Mouse (Mus musculus) layer of hippocampus, adult 2 months (tissue): ENCODE measurements around the gene Ostf1. TPM values are rescaled to one million over a fixed set of nuclear protein-coding genes. Genes with fewer than 3 reads are reported as not detected.

Experiments
- DNase-seq, 2 experiments: peaks; one replicate each; pipeline ENCODE4 v3.0.0; 2022; ENCODE audit warnings: low spot score in 2 of 2
- H3K27ac ChIP-seq: fragments of 200-600 bp; 2 replicates; pipeline ENCODE4 v1.8.1; 2022
- H3K4me3 ChIP-seq: fragments of 200-600 bp; 2 replicates; pipeline ENCODE4 v1.8.1; 2022; ENCODE audit warnings: mild to moderate bottlenecking
- CTCF ChIP-seq: fragments of 200-600 bp; conservative IDR thresholded peaks from 2 replicates; pipeline ENCODE4 v1.8.1; 2022; ENCODE audit warnings: antibody characterized with exemption, mild to moderate bottlenecking, moderate library complexity
- total RNA-seq, 2 experiments: library from RNA; stranded (reverse); gene quantifications; 2 replicates each; pipeline ENCODE4 v1.2.3; 2021

Ostf1 gene
- total RNA-seq, 2 experiments from 2014 or later = 28.1 to 28.9 TPM

DNA sequence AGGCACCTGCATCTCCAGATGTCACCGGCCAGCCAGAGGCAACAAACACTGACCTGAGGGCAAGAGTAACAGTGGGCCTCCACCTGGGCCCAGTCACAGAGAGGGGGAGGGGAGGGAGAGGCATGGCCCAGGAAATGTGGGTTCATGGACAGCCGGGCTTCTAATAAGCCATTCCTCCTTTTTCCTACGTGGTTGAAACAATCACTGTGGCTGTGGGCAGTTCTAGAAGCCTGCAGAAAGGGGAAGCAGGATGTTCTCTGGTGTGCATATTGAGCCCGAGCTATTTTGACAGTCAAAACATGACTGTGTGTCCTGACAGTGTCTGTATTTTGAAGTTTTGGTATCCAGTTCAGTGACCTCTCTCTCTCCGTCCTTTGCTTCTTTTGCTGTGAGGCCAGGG is 7.3 kb upstream of the Ostf1 start:
- TF ChIP-seq CTCF = no peak
- no peak for DNase-seq
- no peak overlapping the region for H3K27ac ChIP-seq

DNA sequence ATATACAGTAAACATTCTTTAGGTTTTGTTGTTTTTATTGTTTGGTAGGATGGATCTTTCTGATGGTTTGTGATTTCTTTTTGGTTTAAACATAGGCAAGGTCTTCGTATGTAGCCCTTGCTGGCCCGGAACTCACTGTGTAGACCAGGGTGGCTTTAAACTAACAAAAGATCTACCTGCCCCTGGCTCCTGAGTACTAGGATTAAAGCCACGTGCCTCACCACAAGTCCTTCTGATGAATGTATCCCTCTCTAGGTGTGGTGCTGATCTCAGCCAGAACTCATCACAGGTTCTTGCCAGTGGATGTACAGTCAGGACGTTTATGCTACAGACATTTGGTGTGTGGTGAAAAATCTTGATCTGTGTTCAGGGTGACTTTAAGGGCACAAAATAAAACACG is 6.3 kb upstream of the Ostf1 start:
- H3K4me3 ChIP-seq = no peak overlapping the region
- DNase-seq = no peak
- no peak overlapping the region for H3K27ac ChIP-seq
- no peak for TF ChIP-seq CTCF

More for the DNA sequence above, 7.3 kb upstream of the Ostf1 start:
- H3K4me3 ChIP-seq = no peak overlapping the region

DNA sequence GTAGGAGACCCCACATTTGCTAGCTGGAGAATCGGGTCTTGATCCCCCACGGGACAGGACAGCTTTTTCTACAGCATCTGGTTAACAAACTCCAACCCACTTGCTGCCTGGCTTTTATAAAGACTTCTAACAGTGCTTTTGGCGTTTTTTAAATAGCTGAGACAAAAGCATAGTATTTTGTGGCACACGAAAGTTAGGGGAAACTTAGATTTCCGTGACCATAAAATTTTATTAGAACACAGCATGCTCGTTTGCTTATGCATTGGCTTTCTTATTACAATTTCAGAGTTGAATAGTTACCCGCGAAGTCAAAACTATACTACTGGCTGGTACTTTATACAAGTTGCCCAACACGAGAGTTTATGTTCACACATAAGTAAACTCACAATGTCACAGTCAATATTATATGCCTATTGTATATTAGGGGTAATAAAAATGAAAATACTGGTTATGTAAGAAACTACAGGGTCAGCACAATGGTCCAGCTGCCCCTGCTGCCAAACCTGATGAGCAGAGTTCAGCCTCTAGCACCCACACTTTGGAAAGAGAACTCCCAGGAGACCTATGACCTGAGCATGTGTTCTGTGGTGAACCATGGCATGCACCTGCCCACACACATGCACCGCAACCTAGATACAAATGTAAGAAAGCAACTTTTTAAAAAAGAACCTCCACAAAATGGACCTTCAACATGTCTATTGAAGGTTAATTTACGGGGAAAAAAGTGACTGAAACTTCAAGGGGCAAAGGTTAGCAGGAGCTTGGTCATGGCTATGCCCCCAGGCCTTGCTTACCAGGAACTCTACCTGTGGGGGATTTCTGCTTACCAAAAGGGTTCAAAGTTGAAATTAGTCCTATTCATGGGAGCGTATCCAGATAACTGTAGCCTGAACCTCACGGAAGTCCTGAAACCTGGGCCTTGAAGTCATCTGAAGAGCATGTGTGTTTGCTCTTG is 885 bp upstream of the Ostf1 start:
- peak overlapping the region; percentile 81 for H3K27ac ChIP-seq
- no peak for DNase-seq
- TF ChIP-seq CTCF = no peak
- peak overlapping the region; percentile 98 for H3K4me3 ChIP-seq

DNA sequence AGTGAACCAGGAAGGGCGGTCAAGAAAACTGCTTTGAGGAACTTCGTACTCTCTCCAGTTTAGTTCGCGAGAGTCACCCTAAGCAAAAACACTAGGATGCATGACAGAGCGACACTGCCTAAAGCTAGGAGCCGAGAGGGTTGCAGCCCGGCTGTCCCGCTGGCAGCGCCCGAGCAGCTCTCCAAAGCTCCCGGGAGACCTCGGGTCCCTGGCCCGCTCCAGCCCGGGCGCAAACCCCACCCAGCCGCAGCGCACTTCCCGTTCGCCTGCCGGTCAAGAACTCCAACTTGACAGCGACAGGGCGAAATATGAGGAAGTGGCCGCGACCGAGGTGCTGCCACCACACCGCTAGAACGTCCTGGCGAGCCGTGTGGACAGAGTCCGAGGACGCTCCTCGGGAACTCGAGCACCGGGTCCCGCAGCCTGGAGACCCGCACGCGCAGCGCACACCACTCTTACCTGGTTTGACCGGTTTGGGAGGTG is 421 bp downstream of the Ostf1 start:
- peak overlapping the region; percentile 81 for H3K27ac ChIP-seq
- peak overlapping the region; percentile 98 for H3K4me3 ChIP-seq
- TF ChIP-seq CTCF = peak; percentile 22; the same call in 1 of the 2 replicates
- peak; percentile 22 to 38 for DNase-seq

DNA sequence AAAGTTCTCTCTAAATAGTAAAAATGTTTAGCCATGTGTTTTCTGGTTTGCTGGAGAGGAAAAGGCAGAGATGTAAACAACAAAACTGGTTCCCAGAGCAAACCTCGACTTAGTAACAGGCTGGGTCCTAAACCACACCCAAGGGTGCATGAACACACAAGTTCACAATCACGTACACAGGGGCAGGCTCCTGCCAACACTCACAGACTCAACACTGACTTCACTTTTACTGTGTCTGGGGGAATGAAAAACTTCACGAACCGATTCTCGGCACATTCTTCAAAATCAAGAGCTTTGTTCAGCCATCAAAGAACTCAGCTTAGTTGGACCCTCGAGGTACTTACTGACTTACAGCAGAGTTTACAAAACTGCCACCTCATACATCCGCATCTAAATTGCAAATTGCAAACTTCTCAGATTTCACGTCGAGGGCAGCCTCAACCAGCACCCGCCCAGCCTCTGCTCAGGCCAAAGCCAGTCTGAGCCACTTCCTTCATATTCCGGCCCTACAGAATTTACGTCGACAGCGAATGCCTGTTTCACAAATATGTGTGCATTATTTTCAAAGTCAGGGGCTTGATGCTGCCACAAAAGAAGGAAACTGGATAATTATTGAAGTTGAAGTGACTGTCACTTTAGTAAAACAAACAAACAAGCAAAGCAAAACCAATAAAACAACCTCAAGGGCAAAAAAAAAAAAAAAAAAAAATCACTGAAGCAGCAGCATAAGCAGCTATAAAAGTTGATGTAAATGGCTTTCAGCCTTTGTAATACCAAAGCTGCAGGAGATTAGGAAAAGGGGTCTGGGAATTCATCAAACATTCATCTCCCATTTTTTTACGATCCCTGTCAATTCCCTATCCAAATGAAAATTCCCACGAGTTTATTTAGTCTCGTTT is 1.2 kb downstream of the Ostf1 start:
- TF ChIP-seq CTCF = no peak
- H3K27ac ChIP-seq = peak overlapping the region; percentile 81; the same call in 1 of the 2 replicates
- peak overlapping the region; percentile 98 for H3K4me3 ChIP-seq
- no peak for DNase-seq

DNA sequence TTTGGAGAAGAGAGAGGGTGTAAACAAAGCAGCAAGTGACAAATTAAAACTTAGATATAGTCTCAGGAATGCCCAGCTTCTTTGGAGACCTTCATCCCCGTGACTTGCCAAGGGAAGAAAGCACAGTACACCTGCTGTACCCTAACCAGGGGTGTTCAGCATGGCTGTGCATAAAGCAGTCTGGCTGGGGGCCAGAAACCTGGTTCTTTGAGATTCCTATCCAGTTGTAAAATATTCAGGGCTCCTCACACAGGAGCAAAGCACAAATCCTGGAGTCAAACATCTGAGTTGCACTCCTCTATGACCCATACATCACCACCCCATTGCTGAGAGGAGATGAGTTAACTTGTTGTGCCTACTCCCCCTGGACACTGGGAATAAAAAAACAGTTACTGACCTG is 2.0 kb downstream of the Ostf1 start:
- DNase-seq = no peak
- Histone ChIP-seq H3K4me3 (peak overlapping the region; percentile 4; the same call in 1 of the 2 replicates), H3K27ac (no peak overlapping the region)
- no peak for TF ChIP-seq CTCF

DNA sequence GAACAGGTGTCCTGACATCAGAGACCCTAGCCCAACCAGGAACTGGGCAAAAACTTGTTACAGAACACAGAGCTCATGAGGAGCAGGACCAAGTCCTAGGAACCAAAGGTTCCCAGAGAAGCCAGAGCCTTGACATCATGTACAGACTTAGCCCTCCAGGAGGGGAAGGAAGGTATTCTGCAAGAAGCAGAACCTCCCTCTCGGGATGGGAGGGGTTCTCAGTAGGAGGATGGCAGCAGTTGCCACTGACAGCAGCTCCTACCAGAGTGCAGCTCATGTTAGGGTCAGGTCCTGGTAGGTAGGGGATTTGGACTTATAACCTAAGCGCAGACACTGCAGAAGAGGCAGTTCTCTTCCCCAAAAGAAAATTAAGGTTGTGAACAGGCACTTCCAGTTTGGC is 7.7 kb downstream of the Ostf1 start:
- no peak for TF ChIP-seq CTCF
- no peak for DNase-seq
- Histone ChIP-seq H3K4me3 (no peak overlapping the region), H3K27ac (no peak overlapping the region)

DNA sequence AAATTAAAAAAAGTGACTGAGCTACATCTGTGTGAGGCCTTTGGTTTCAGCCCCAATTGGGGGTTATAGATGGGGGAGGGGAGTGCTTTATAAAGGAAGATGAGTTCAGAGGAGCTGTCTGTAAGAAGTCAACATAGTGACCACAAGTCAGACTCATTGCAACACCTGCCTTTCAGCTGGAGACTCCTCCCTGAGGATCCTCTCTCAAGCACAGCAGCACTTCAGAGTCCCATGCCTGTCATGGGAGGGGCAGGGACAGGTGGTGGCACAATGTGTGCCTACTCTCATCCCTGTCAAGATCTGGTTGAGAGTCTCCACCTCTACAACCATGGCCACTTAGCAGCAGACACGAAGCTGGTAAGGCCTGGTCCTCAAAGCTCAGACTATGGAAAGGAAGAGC is 11.9 kb downstream of the Ostf1 start:
- no peak for DNase-seq
- no peak overlapping the region for H3K4me3 ChIP-seq
- H3K27ac ChIP-seq = no peak overlapping the region
- no peak for TF ChIP-seq CTCF

DNA sequence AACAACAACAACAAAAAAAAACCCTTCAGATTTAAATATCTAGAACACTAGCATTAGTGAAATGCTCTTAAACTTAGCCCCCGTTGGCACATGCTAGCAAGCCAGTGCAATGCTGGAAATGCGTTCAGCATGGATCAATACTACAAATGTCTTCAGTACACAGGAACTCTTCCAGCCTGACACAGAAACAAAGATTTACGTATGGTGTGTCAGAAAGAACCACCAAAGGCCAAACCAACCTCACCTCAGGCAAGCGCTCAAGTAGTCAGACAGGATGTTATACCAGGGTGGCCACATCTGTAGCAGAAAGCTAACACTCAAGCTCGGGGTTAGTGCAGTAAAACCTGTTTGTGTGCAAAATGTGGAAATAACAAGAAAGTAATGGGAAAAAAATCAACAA is 12.6 kb downstream of the Ostf1 start:
- Histone ChIP-seq H3K27ac (no peak overlapping the region), H3K4me3 (no peak overlapping the region)
- no peak for DNase-seq
- no peak for TF ChIP-seq CTCF

DNA sequence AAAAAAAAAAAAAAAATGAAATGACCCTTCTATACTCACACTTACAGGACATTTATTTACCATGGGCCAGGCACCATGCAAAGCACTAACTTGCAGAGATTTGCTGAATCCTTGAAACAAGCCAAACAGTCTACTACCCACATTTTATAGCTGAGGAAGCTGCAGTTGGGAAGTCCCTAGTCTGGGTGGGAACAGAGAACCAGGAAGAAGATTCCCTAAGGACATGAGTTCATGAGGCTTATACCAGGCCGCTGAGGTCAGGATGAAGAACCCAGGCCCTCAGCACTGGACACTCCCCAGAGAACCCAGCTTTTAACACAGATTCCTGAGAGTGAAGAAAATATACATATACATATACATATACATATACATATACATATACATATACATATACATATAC is 14.1 kb downstream of the Ostf1 start:
- no peak for DNase-seq
- no peak overlapping the region for H3K4me3 ChIP-seq
- TF ChIP-seq CTCF = no peak
- no peak overlapping the region for H3K27ac ChIP-seq

DNA sequence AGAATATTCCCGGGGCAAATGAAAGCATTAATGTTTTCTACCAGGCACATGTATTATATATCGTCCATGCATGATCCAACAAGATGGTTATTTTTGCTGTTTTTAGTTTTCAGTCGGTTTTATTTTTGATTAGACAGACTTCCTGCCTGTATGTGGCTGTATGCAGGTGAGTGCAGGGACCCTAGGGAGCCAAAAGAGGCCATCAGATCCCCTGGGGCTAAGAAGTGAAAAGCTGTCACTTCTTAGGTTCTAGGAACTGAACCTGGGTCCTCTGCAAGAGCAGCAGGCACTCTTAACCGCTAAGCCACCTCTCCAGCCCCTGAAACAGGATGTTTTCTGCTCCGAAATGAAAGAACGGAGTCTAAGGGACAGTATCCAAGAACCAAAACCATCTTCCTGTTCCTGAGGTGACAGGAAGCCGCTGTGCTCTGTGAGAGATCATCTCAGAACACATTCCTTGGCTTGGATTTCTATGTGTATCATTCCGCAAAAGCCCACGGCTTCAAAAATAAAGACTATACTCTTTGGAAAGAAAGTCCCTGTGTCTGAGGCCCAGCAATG is 15.9 kb downstream of the Ostf1 start:
- peak overlapping the region; percentile 71 for H3K27ac ChIP-seq
- DNase-seq = no peak
- no peak for TF ChIP-seq CTCF
- no peak overlapping the region; the same call in 1 of the 2 replicates for H3K4me3 ChIP-seq

DNA sequence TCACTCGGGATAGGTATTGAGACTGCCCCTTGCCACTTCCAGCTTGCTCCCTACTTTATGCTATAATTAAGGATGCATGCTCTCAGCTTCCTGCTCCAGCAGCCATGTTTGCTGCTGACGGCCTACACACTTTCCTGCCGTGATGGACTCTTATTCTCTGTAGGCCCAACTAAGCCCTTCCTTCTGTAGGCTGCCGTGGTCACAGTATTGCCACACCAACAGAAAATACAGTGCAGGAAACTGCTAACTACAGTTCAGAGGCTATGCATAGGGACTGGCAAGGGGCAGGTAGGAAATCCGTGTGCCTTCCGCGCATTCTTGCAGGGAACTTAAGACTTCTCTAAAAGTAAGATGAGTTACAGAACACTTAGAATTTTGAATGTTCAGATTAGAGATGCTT is 17.3 kb downstream of the Ostf1 start:
- no peak for DNase-seq
- Histone ChIP-seq H3K4me3 (no peak overlapping the region), H3K27ac (no peak overlapping the region)
- no peak for TF ChIP-seq CTCF

DNA sequence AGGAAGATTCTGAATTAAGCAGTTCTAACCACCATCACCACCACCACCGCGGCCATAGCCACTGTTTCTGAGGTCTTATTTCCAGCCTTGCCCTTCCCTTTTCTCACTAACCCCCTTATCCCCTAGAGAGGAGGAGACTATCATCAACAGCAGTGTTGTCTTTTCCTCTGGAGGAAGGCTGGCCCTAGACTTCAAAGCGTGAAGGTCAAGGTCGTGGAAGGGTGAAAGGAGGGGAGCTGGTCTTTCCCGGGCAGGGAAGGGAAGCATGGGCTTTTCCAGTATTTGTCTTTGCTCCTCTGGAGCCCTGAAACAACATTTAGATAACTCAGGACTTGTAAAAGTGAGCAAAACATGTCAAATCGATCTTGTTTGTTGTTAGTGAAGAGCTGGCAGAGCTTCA is 22.6 kb downstream of the Ostf1 start:
- no peak for DNase-seq
- no peak for TF ChIP-seq CTCF
- no peak overlapping the region for H3K4me3 ChIP-seq
- H3K27ac ChIP-seq = no peak overlapping the region
